Mouse (Mus musculus) hindbrain, embryonic 15.5 days (tissue): ENCODE results near the gene Ngb. TPM values are rescaled to one million over a fixed set of nuclear protein-coding genes. Genes with fewer than 3 reads are reported as not detected.

Experiments used
- ATAC-seq: fragments of 200-750 bp; cut with Nextera tagmentation; 2 replicates; pipeline ENCODE4 v1.8.0; 2017; ENCODE audit warnings: low read depth, moderate number of reproducible peaks, moderate TSS enrichment; ENCODE audit not compliant: low FRiP score
- H3K27ac ChIP-seq: fragments of 300-500 bp; sonication (generic); replicated peaks from 2 replicates; pipeline ENCODE4 v1.5.1; 2015; ENCODE audit warnings: mild to moderate bottlenecking, inconsistent platforms
- H3K27me3 ChIP-seq: fragments of 300-500 bp; sonication (generic); 2 replicates; pipeline ENCODE4 v1.6.1; 2015; ENCODE audit warnings: control low read depth, inconsistent platforms
- H3K36me3 ChIP-seq: fragments of 300-500 bp; sonication (generic); 2 replicates; pipeline ENCODE4 v1.6.1; 2015; ENCODE audit warnings: control low read depth, inconsistent platforms
- H3K4me1 ChIP-seq: fragments of 300-500 bp; sonication (generic); replicated peaks from 2 replicates; pipeline ENCODE4 v1.6.1; 2015; ENCODE audit warnings: control low read depth, inconsistent platforms
- H3K4me2 ChIP-seq: fragments of 300-500 bp; sonication (generic); 2 replicates; pipeline ENCODE4 v1.6.1; 2015; ENCODE audit warnings: moderate library complexity, mild to moderate bottlenecking, inconsistent platforms
- H3K4me3 ChIP-seq: fragments of 300-500 bp; sonication (generic); 2 replicates; pipeline ENCODE4 v1.5.1; 2015; ENCODE audit warnings: mild to moderate bottlenecking, inconsistent platforms
- H3K9ac ChIP-seq: fragments of 300-500 bp; sonication (generic); 2 replicates; pipeline ENCODE4 v1.6.1; 2015; ENCODE audit warnings: inconsistent platforms
- H3K9me3 ChIP-seq: fragments of 300-500 bp; sonication (generic); 2 replicates; pipeline ENCODE4 v1.6.1; 2016; ENCODE audit warnings: control low read depth, inconsistent platforms
- WGBS: fragments of 180-500 bp; shearing (Covaris S2); methylation state at CpG from one replicate; pipeline ENCODE4 v1.1.7; 2015; 5-methylcytosine and 5-hydroxymethylcytosine counted together
- polyA plus RNA-seq: library from polyadenylated mRNA; unstranded; fragments of >200 nt; fragmentation: Nextera tagmentation; extraction: Ambion mirVana; gene quantifications from 2 replicates; pipeline ENCODE4 v1.2.1, GENCODE M21; 2015

Gene Ngb
- polyA plus RNA-seq, result 4.9 TPM in 2 replicates

GRCm38 (mm10) chr12:87102165-87102631 is at the start of gene Ngb:
Gene Ngb (minus strand): TSS chr12:87102539.
- WGBS, result 5% methylated on average over 32 of the region's 32 CpGs
- no peaks in the 10 kb centered on the region for H3K36me3 ChIP-seq

GRCm38 (mm10) chr12:87149471-87149870 is 47.1 kb upstream of the Ngb start:
- no peaks in the 10 kb centered on the region for H3K27me3 ChIP-seq
- no peak overlapping the region for H3K4me3 ChIP-seq
- no peaks in the 10 kb centered on the region for H3K36me3 ChIP-seq
- 98% methylated on average over 5 of the region's 5 CpGs for WGBS
- H3K9ac ChIP-seq, result no peak overlapping the region
- no peaks in the 10 kb centered on the region for H3K9me3 ChIP-seq
- no peak overlapping the region for H3K4me2 ChIP-seq
- peaks cover 21% of the 10 kb centered on the region for H3K4me1 ChIP-seq
- no peak overlapping the region for H3K27ac ChIP-seq
- no peak for ATAC-seq

More at GRCm38 (mm10) chr12:87102165-87102631, at the start of gene Ngb:
- peaks cover 10% of the 10 kb centered on the region for H3K4me1 ChIP-seq
- H3K9ac ChIP-seq, result peak within 1 kb of the TSS; percentile 38
- H3K4me2 ChIP-seq, result peak within 1 kb of the TSS; percentile 85
- H3K27me3 ChIP-seq, result peaks cover 20% of the 10 kb centered on the region
- peak; percentile 70 for ATAC-seq
- no peaks in the 10 kb centered on the region for H3K9me3 ChIP-seq
- H3K4me3 ChIP-seq, result peak within 1 kb of the TSS; percentile 41
- H3K27ac ChIP-seq, result no peak within 1 kb of the TSS

- 17% methylated on average over 15 of the region's 15 CpGs for WGBS
- Histone ChIP-seq H3K27ac (peak overlapping the region; percentile 99), H3K36me3 (no peaks in the 10 kb centered on the region), H3K4me1 (peaks cover 21% of the 10 kb centered on the region), H3K9ac (peak overlapping the region; percentile 82), H3K4me2 (peak overlapping the region; percentile 71), H3K4me3 (peak overlapping the region; percentile 80), H3K9me3 (no peaks in the 10 kb centered on the region), H3K27me3 (no peaks in the 10 kb centered on the region)
- no peak for ATAC-seq
Observed at GRCm38 (mm10) chr12:87148136-87148535, 45.8 kb upstream of the Ngb start.

- Histone ChIP-seq H3K4me2 (peak within 1 kb of the TSS; percentile 71), H3K27me3 (no peaks in the 10 kb centered on the region), H3K27ac (peak within 1 kb of the TSS; percentile 99), H3K9me3 (no peaks in the 10 kb centered on the region), H3K4me1 (peaks cover 21% of the 10 kb centered on the region), H3K4me3 (peak within 1 kb of the TSS; percentile 80), H3K9ac (peak within 1 kb of the TSS; percentile 82), H3K36me3 (no peaks in the 10 kb centered on the region)
- WGBS, result under 1% methylated on average over 59 of the region's 61 CpGs
- peak; percentile 97 for ATAC-seq
Observed at GRCm38 (mm10) chr12:87147395-87148089, 45.2 kb upstream of the Ngb start, which contains the start of gene Pomt2. Gene Pomt2 (minus strand): TSS chr12:87147968.

- peak within 1 kb of the TSS; percentile 80 for H3K4me3 ChIP-seq
- peak within 1 kb of the TSS; percentile 82 for H3K9ac ChIP-seq
- H3K9me3 ChIP-seq, result no peaks in the 10 kb centered on the region
- H3K4me1 ChIP-seq, result peaks cover 21% of the 10 kb centered on the region
- H3K27ac ChIP-seq, result peak within 1 kb of the TSS; percentile 99
- WGBS, result under 1% methylated on average over 27 of the region's 27 CpGs
- peak; percentile 88 for ATAC-seq
- peak within 1 kb of the TSS; percentile 71 for H3K4me2 ChIP-seq
- no peaks in the 10 kb centered on the region for H3K27me3 ChIP-seq
- no peaks in the 10 kb centered on the region for H3K36me3 ChIP-seq
Observed at GRCm38 (mm10) chr12:87146966-87147365, 44.6 kb upstream of the Ngb start, which contains the start of gene Gstz1. Gene Gstz1 (plus strand): TSS chr12:87147165.

GRCm38 (mm10) chr12:87142156-87142555 is 39.8 kb upstream of the Ngb start:
- 76% methylated on average over 2 of the region's 2 CpGs for WGBS
- Histone ChIP-seq H3K4me1 (peaks cover 24% of the 10 kb centered on the region), H3K9ac (no peak overlapping the region), H3K36me3 (peaks cover 3% of the 10 kb centered on the region; the same call in 1 of the 2 replicates), H3K4me2 (no peak overlapping the region), H3K4me3 (no peak overlapping the region), H3K27ac (no peak overlapping the region), H3K9me3 (no peaks in the 10 kb centered on the region), H3K27me3 (no peaks in the 10 kb centered on the region)
- ATAC-seq, result no peak

- WGBS, result 45% methylated on average over 2 of the region's 2 CpGs
- H3K27me3 ChIP-seq, result no peaks in the 10 kb centered on the region
- H3K9me3 ChIP-seq, result no peaks in the 10 kb centered on the region
- peaks cover 11% of the 10 kb centered on the region; the same call in 1 of the 2 replicates for H3K4me1 ChIP-seq
- ATAC-seq, result no peak
- H3K36me3 ChIP-seq, result peaks cover 13% of the 10 kb centered on the region; the same call in 1 of the 2 replicates
- H3K4me3 ChIP-seq, result no peak overlapping the region
- no peak overlapping the region for H3K9ac ChIP-seq
- H3K27ac ChIP-seq, result 0 out of 2 replicates have a peak overlapping the region, but pooled peaks have one; percentile 29
- no peak overlapping the region for H3K4me2 ChIP-seq
Observed at GRCm38 (mm10) chr12:87138768-87139167, 36.4 kb upstream of the Ngb start.

GRCm38 (mm10) chr12:87138342-87138701 is 36.0 kb upstream of the Ngb start:
- peak; percentile 38; the same call in 1 of the 2 replicates for ATAC-seq
- peak overlapping the region; percentile 6; the same call in 1 of the 2 replicates for H3K27ac ChIP-seq
- peaks cover 16% of the 10 kb centered on the region; the same call in 1 of the 2 replicates for H3K36me3 ChIP-seq

GRCm38 (mm10) chr12:87137439-87138341 is 35.4 kb upstream of the Ngb start:
- H3K27me3 ChIP-seq, result no peaks in the 10 kb centered on the region
- no peaks in the 10 kb centered on the region for H3K9me3 ChIP-seq
- peaks cover 11% of the 10 kb centered on the region; the same call in 1 of the 2 replicates for H3K4me1 ChIP-seq
- peaks cover 21% of the 10 kb centered on the region for H3K36me3 ChIP-seq
- peak overlapping the region; percentile 6; the same call in 1 of the 2 replicates for H3K27ac ChIP-seq
- ATAC-seq, result peak; percentile 63; the same call in 1 of the 2 replicates
- H3K4me2 ChIP-seq, result no peak overlapping the region
- WGBS, result 53% methylated on average over 15 of the region's 15 CpGs
- H3K9ac ChIP-seq, result no peak overlapping the region
- H3K4me3 ChIP-seq, result no peak overlapping the region

More at GRCm38 (mm10) chr12:87138342-87138701, 36.0 kb upstream of the Ngb start:
- H3K4me2 ChIP-seq, result no peak overlapping the region
- no peaks in the 10 kb centered on the region for H3K9me3 ChIP-seq
- H3K9ac ChIP-seq, result no peak overlapping the region
- H3K4me3 ChIP-seq, result no peak overlapping the region
- H3K4me1 ChIP-seq, result peaks cover 11% of the 10 kb centered on the region; the same call in 1 of the 2 replicates
- H3K27me3 ChIP-seq, result no peaks in the 10 kb centered on the region
- 27% methylated on average over 2 of the region's 2 CpGs for WGBS

GRCm38 (mm10) chr12:87132784-87133183 is 30.4 kb upstream of the Ngb start:
- peaks cover 37% of the 10 kb centered on the region for H3K36me3 ChIP-seq

GRCm38 (mm10) chr12:87132210-87132609 is 29.9 kb upstream of the Ngb start:
- Histone ChIP-seq H3K9me3 (no peaks in the 10 kb centered on the region), H3K9ac (no peak overlapping the region), H3K4me1 (no peaks in the 10 kb centered on the region), H3K4me2 (no peak overlapping the region), H3K27ac (no peak overlapping the region), H3K36me3 (peaks cover 35% of the 10 kb centered on the region), H3K27me3 (no peaks in the 10 kb centered on the region), H3K4me3 (no peak overlapping the region)
- ATAC-seq, result no peak
- 84% methylated on average over 6 of the region's 6 CpGs for WGBS

More at GRCm38 (mm10) chr12:87132784-87133183, 30.4 kb upstream of the Ngb start:
- H3K4me1 ChIP-seq, result peaks cover 5% of the 10 kb centered on the region; the same call in 1 of the 2 replicates
- no peaks in the 10 kb centered on the region for H3K9me3 ChIP-seq
- H3K4me2 ChIP-seq, result no peak overlapping the region
- no peak for ATAC-seq
- H3K27me3 ChIP-seq, result no peaks in the 10 kb centered on the region
- no peak overlapping the region for H3K4me3 ChIP-seq
- H3K9ac ChIP-seq, result no peak overlapping the region
- WGBS, result 98% methylated on average over 9 of the region's 9 CpGs
- no peak overlapping the region for H3K27ac ChIP-seq
